Mouse (Mus musculus) lung, postnatal 0 days (tissue): ENCODE measurements around the gene Fhad1.

Experiments
- CTCF ChIP-seq: IDR thresholded peaks from 2 replicates; pipeline ENCODE4 v1.5.1; 2016; ENCODE audit warnings: antibody characterized with exemption, mild to moderate bottlenecking
- EP300 ChIP-seq: IDR thresholded peaks from 2 replicates; pipeline ENCODE4 v1.6.1; 2016; ENCODE audit warnings: antibody characterized with exemption, mild to moderate bottlenecking, control low read depth

- no peak for TF ChIP-seq CTCF
- TF ChIP-seq EP300 = no peak
Observed at GRCm38 (mm10) chr4:142046496-142046895, 31.6 kb upstream of the Fhad1 start.
